Mouse (Mus musculus): ENCODE data around the gene Ager.

Ager gene

DNA sequence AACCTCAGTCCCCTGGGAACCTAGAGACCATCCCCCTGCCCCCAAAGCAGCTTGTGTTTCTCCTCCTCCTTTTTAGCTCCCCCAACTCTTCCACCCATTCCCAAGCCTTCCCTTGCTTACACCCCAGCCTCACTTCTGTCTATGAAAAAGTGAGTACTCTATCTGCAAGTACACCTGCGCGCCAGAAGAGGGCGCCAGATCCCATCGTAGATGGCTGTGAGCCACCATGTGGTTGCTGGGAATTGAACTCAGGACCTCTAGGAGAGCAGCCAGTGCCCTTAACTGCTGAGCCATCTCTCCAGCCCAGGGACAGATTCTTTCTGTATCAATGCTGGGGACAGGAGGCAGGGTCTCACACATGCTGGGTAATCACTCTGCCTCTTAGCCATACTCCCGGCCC is 25.8 kb upstream of the Ager start:
- ChIA-PET CTCF (interaction anchor here (0.5 to 2.2 kb wide), 35 partner anchors 8 to 702 kb away, joined by 3 to 30 read pairs (median 4); partner anchors contain the start of genes Agpat1 (in 2 of the 4), Atf6b (in 2 of the 4), Fkbpl (in 2 of the 4) and BC051142 (in 1 of the 4)), POLR2A (interaction anchor here in 3 of 4 experiments (0.5 to 1.2 kb wide), 16 partner anchors 8 to 456 kb away, joined by 3 to 9 read pairs (median 4); partner anchors contain the start of genes Atf6b (in 1 of the 3), Notch4 (in 1 of the 3) and Pbx2 (in 1 of the 3))

DNA sequence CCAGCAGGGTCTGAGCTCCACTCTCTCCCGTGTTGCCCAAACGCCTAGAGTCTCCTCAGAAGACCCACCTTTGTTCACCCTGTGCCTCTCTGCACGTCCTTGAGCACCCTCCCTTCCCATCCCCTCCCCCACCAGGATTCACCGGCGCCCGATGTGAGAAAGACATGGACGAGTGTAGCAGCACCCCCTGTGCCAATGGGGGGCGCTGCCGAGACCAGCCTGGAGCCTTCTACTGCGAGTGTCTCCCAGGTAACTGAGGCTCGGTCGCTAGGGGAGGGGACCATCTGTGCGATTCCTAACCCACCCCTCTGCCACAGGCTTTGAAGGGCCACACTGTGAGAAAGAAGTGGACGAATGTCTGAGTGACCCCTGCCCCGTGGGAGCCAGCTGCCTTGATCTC is 25.3 kb upstream of the Ager start:
- POLR2A ChIA-PET: interaction anchor here in 3 of 4 experiments (0.5 to 1.2 kb wide), 15 partner anchors 8 to 456 kb away, joined by 3 to 9 read pairs (median 4); partner anchors contain the start of genes Atf6b (in 1 of the 3), Notch4 (in 1 of the 3) and Pbx2 (in 1 of the 3)

DNA sequence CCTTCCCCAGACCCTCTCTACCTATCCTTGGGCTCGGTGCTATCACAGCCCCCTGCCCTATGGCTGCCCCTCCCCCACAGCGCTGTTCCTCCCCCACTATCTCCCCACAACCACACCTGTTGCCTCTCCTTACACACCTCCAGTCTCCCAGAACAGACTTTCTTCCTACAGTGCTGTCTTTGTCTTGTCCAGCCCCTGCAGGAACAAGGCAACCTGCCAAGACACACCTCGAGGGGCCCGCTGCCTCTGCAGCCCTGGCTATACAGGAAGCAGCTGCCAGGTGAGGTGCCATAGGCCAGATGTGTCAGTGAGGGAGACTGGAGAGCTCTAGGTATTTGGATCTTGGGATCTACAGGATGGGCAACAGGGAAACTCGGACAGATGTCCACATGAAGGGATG is 21.1 kb upstream of the Ager start:
- ChIA-PET CTCF (interaction anchor here in 1 of 4 experiments (0.7 kb wide), 1 partner anchor 307 kb away, joined by 4 read pairs; no protein-coding TSS in a partner anchor), POLR2A (interaction anchor here in 2 of 4 experiments (0.7 to 0.9 kb wide), 2 partner anchors 11 to 376 kb away, joined by 3 to 4 read pairs; no protein-coding TSS in a partner anchor)

More for the DNA sequence above, 25.3 kb upstream of the Ager start:
- CTCF ChIA-PET: interaction anchor here (0.5 to 2.2 kb wide), 37 partner anchors 8 to 702 kb away, joined by 3 to 30 read pairs (median 4); partner anchors contain the start of genes Atf6b (in 3 of the 4), Agpat1 (in 2 of the 4), Fkbpl (in 2 of the 4) and BC051142 (in 1 of the 4)

DNA sequence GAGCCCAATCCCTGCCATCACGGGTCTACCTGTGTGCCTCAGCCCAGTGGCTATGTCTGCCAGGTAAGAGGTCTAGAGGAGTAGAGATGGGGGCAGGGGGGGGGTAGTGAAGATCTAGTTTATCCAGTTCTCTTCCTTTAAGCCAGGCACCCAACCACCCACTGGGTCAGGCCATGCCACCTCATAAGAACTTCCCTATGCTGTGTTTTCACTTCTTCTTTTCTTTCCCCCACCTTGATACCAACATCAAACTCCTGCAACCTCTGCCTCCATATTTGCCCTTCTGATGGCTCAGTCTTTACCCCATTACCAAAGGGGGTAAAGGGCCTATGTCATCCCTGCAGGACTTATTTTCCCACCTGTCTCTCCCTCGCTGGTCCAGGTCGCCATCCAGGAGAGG is 19.6 kb upstream of the Ager start:
- CTCF ChIA-PET: no interaction called here
- POLR2A ChIA-PET: no interaction called here

DNA sequence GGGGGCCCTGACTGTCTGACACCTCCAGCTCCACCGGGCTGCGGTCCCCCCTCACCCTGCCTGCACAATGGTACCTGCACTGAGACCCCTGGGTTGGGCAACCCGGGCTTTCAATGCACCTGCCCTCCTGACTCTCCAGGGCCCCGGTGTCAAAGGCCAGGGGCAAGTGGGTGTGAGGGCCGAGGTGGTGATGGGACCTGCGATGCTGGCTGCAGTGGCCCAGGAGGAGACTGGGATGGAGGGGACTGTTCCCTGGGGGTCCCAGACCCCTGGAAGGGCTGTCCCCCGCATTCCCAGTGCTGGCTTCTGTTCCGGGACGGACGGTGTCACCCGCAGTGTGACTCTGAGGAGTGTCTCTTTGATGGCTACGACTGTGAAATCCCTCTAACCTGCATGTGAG is 15.1 kb upstream of the Ager start:
- ChIA-PET CTCF (interaction anchor here in 1 of 4 experiments (0.6 kb wide), 1 partner anchor 579 kb away, joined by 3 read pairs; no protein-coding TSS in a partner anchor), POLR2A (interaction anchor here in 3 of 4 experiments (0.5 to 1.1 kb wide), 3 partner anchors 10 to 18 kb away, joined by 3 to 10 read pairs (median 3); partner anchors contain the start of gene Notch4 (in 2 of the 3))

DNA sequence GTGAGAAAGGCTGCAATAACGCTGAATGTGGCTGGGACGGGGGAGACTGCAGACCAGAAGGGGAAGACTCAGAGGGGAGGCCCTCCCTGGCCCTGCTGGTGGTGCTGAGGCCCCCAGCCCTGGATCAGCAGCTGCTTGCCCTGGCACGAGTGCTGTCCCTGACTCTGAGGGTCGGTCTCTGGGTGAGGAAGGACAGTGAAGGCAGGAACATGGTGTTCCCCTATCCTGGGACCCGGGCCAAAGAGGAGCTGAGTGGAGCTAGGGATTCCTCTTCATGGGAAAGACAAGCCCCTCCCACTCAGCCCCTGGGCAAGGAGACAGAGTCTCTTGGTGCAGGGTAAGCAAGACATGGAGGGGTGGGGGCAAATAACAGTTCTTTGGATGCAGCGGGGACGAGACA is 14.3 kb upstream of the Ager start:
- CTCF ChIA-PET: interaction anchor here in 3 of 4 experiments (0.5 to 1.3 kb wide), 8 partner anchors 9 to 468 kb away, joined by 3 to 7 read pairs (median 4); partner anchors contain the start of genes Notch4 (in 1 of the 3) and Tnxb (in 1 of the 3)
- POLR2A ChIA-PET: interaction anchor here in 2 of 4 experiments (0.6 to 6.1 kb wide), 6 partner anchors 11 to 99 kb away, joined by 3 to 88 read pairs (median 4); partner anchors contain the start of genes Agpat1 (in 1 of the 2), Notch4 (in 1 of the 2) and Rnf5 (in 1 of the 2)

DNA sequence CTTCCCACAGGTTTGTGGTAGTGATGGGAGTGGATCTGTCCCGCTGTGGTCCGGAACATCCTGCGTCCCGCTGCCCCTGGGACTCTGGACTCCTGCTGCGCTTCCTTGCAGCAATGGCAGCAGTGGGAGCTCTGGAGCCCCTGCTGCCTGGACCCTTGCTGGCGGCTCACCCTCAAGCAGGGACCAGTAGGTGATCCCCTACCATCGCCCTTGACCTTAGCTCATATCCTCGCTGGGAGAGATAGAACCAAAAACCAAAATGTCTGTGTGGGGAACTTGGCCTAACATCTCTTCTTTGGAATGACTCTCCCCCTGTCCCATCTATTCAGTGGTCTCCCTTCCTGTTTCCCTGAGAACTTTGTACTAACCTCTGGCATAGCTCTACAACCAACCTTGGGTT is 13.8 kb upstream of the Ager start:
- POLR2A ChIA-PET: interaction anchor here in 2 of 4 experiments (0.6 to 6.1 kb wide), 8 partner anchors 11 to 98 kb away, joined by 3 to 88 read pairs (median 4); partner anchors contain the start of genes Agpat1 (in 1 of the 2), Notch4 (in 1 of the 2) and Rnf5 (in 1 of the 2)
- CTCF ChIA-PET: interaction anchor here in 3 of 4 experiments (0.5 to 1.3 kb wide), 7 partner anchors 9 to 467 kb away, joined by 3 to 7 read pairs (median 4); partner anchors contain the start of genes Notch4 (in 1 of the 3) and Tnxb (in 1 of the 3)

DNA sequence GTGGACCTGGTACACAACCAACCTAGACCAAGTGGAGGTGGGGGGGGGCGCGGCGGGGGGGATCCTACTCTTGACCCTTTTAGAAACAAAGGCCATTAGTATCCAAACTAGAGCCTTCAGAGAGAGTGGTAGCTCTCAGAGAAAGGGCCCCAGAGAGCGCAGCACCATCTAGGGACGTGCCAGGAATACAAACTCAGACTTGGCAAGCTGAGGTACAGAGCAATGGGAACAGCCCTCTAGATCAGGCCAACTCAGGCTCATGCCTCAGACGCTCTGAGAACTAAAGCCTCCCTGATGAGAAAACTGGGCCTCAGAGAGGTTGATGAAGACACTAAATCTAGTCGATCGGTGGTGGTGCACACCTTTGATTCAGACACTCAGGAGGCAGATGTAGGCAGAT is 12.5 kb upstream of the Ager start:
- CTCF ChIA-PET: interaction anchor here in 1 of 4 experiments (1.2 kb wide), 1 partner anchor 34 kb away, joined by 4 read pairs; no protein-coding TSS in a partner anchor
- POLR2A ChIA-PET: interaction anchor here in 3 of 4 experiments (0.6 to 6.1 kb wide), 7 partner anchors 13 to 1251 kb away, joined by 3 to 88 read pairs (median 4); partner anchors contain the start of genes Agpat1 (in 2 of the 3), H2-DMa (in 1 of the 3) and Rnf5 (in 1 of the 3)

DNA sequence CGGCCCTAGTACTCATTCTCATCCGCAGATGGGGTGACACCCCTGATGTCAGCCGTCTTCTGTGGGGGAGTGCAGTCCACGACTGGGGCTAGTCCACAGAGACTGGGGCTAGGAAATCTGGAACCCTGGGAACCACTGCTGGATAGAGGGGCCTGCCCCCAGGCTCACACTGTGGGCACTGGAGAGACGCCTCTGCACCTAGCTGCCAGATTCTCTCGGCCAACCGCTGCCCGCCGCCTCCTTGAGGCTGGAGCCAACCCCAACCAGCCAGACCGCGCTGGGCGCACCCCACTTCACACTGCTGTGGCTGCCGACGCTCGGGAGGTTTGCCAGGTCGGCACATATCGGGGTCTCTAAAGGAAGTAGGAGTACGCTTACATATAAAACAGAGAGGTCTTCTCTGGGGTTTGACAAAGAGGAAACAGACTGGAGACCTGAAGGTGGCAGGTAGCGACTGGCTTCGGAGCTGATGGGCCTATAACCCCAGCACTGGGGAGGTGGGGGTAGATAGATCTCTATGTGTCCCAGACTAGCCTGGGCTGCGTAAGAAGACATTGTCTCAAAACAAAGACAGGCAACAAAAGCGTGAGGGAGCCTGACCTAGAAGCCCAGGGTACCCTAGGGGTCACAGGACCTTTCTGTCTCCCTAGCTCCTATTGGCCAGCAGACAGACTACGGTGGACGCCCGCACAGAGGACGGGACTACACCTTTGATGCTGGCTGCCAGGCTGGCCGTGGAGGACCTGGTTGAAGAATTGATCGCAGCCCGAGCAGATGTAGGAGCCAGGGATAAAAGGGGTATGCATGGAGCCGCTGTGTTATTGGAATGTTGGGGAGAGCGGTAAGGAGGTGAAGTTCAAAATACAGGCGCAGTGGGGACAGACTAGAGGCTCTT is 11.5 kb upstream of the Ager start:
- POLR2A ChIA-PET: interaction anchor here (0.6 to 7.2 kb wide), 16 partner anchors 9 to 646 kb away, joined by 3 to 102 read pairs (median 4); partner anchors contain the start of genes Rnf5 (in 3 of the 4), Agpat1 (in 2 of the 4), Fkbpl (in 2 of the 4) and Ager (in 1 of the 4)
- CTCF ChIA-PET: interaction anchor here in 3 of 4 experiments (0.5 to 1.4 kb wide), 4 partner anchors 33 to 326 kb away, joined by 3 to 6 read pairs (median 4); no protein-coding TSS in a partner anchor

DNA sequence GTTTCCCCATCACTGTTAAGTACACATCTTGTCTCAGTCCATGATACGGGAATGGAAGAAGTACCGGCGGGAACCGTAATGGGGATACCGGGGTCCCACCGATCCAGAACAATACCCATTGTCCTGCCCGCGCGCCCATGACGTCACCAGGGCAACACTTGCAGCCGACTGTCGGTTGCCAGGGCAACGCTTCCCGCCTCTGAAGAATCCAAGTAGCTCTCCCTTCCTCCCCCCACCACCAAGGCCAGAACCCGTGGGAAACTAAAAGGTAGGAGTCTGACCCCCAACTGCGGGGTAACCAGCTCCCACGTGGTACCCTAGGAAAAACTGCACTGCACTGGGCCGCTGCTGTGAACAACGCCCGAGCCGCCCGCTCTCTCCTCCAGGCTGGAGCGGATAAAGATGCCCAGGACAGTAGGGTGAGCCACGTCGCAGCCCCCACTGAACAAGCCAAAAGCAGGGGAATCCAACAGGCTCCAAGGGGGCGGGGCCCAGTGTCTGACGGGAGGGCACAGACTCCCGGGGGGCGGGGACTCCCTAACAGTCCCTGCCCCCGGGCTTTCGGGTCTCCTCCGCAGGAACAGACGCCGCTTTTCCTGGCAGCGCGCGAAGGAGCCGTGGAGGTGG is 10.8 kb upstream of the Ager start:
- ChIA-PET POLR2A (interaction anchor here (0.7 to 7.2 kb wide), 16 partner anchors 8 to 647 kb away, joined by 3 to 102 read pairs (median 4); partner anchors contain the start of genes Agpat1 (in 2 of the 4), Fkbpl (in 2 of the 4), Rnf5 (in 2 of the 4) and Ager (in 1 of the 4)), CTCF (interaction anchor here in 2 of 4 experiments (0.7 to 1.7 kb wide), 4 partner anchors 15 to 37 kb away, joined by 3 to 6 read pairs (median 4); no protein-coding TSS in a partner anchor)

DNA sequence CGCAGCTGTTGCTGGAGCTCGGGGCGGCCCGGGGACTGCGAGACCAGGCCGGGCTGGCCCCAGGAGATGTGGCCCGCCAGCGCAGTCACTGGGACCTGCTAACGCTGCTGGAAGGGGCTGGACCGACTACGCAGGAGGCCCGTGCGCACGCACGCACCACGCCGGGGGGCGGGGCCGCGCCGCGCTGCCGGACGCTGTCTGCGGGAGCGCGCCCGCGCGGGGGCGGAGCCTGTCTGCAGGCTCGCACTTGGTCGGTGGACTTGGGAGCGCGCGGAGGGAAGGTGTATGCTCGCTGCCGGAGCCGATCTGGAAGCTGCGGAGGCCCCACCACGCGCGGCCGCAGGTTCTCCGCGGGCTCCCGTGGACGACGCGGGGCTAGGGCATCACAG is 10.2 kb upstream of the Ager start:
- CTCF ChIA-PET: interaction anchor here in 1 of 4 experiments (1.0 to 1.7 kb wide), 2 partner anchors 15 to 32 kb away, joined by 4 to 5 read pairs; no protein-coding TSS in a partner anchor
- POLR2A ChIA-PET: interaction anchor here in 3 of 4 experiments (0.5 to 7.2 kb wide), 18 partner anchors 8 to 468 kb away, joined by 3 to 102 read pairs (median 4); partner anchors contain the start of genes Ager (in 2 of the 3), Agpat1 (in 2 of the 3), Rnf5 (in 2 of the 3) and Fkbpl (in 1 of the 3)

DNA sequence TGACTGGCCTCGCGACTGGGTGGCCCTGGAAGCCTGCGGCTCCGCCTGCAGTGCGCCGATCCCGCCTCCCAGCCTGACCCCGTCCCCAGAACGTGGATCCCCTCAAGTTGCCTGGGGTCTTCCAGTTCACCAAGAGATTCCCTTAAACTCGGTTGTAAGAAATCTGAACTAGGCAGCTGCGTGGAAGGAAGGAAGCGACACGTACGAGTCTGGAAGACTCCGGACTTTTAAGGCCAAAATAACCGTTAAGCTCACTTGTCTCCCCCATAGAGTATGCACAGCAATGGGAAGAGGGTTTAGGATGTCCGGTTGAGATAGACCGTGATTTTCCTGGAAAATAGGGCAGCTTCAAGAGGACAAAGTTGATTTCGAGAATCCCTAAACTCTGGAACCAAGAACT is 9.8 kb upstream of the Ager start:
- POLR2A ChIA-PET: interaction anchor here in 2 of 4 experiments (0.5 to 7.2 kb wide), 17 partner anchors 8 to 469 kb away, joined by 3 to 102 read pairs (median 3); partner anchors contain the start of genes Ager (in 2 of the 2), Agpat1 (in 2 of the 2), H2-DMa (in 2 of the 2) and Rnf5 (in 2 of the 2)
- CTCF ChIA-PET: interaction anchor here in 1 of 4 experiments (1.0 to 1.7 kb wide), 2 partner anchors 16 to 31 kb away, joined by 4 to 5 read pairs; no protein-coding TSS in a partner anchor

DNA sequence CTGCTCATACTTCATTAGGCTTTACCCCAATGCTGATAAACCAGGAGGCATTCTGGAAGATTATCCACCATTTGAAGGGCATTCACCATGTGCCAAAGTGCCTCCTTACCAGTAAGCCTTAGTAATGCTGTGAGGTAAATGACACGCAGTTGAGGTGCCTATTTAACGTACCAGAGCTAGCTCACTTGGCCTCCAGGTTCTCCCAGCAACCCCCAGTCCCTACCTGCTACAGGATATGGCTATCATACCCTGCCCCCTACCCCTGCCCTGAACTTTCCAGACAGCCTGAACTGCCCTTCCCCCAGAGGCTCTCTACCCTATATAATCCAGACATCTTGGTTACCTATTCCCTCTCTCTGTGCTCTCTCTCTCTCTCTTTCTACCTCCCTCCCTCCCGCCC is 8.9 kb upstream of the Ager start:
- ChIA-PET CTCF (interaction anchor here in 1 of 4 experiments (1.3 kb wide), 1 partner anchor 31 kb away, joined by 5 read pairs; no protein-coding TSS in a partner anchor), POLR2A (interaction anchor here in 3 of 4 experiments (0.7 to 7.2 kb wide), 14 partner anchors 10 to 633 kb away, joined by 3 to 102 read pairs (median 4); partner anchors contain the start of genes Ager (in 2 of the 3), Agpat1 (in 2 of the 3), Rnf5 (in 2 of the 3) and Atf6b (in 1 of the 3))

DNA sequence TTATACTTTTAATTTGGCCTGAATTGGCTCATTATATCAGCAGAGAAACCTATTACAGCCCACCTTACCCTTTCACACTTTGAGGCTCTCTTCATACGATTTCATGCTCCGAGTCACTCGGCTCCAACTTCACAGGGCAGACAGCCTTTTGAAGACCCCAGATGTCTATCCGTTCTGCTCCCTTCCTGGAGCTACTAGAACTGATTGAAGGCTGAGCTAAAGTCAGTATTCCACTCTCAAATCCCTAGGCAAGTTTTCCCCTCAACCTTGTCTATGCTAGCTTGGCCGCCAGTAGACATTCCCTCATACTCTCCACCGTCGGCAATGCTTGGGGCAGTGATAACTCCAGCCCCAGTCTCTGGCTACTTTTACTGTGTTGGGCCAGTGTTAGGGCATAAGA is 8.5 kb upstream of the Ager start:
- ChIA-PET POLR2A (interaction anchor here (0.7 to 7.2 kb wide), 18 partner anchors 10 to 633 kb away, joined by 3 to 102 read pairs (median 6); partner anchors contain the start of genes Agpat1 (in 3 of the 4), Rnf5 (in 3 of the 4), Ager (in 2 of the 4) and H2-DMa (in 2 of the 4)), CTCF (interaction anchor here in 3 of 4 experiments (0.6 to 2.2 kb wide), 6 partner anchors 15 to 110 kb away, joined by 3 to 12 read pairs (median 4); partner anchors contain the start of gene Agpat1 (in 1 of the 3))

DNA sequence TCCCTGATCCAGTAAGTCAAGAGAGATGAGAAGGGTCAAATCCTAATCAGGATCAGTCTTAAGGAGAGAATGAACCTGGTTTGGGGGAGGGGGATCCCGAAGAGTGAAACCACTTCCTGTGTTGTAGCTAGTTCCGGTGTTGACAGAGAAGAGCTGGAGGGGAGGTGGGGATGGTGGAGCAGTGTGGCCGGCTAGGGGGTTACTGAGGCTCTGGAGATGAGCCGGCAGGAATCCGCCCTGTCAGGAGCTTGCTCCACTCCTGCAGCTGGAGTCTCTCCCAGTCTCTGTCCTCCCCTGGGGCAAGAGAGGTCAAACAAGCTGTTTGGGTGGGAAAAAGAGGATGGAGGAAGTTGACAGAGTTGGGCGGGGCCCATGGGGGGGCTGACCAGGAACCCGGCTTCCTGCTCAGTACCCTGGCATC is 8.0 kb upstream of the Ager start, which contains the start of gene Gpsm3:
TSS of gene Gpsm3 (plus strand) at position 126 of the 421 bp plus-strand sequence.
- POLR2A ChIA-PET: interaction anchor here (0.6 to 7.2 kb wide), 22 partner anchors 9 to 829 kb away, joined by 3 to 102 read pairs (median 4); partner anchors contain the start of genes Agpat1 (in 4 of the 4), Rnf5 (in 3 of the 4), Ager (in 2 of the 4) and Notch4 (in 2 of the 4)

More for the DNA sequence above, 8.0 kb upstream of the Ager start, which contains the start of gene Gpsm3:
- CTCF ChIA-PET: interaction anchor here in 3 of 4 experiments (0.5 to 2.2 kb wide), 12 partner anchors 13 to 109 kb away, joined by 3 to 12 read pairs (median 5); partner anchors contain the start of genes Agpat1 (in 2 of the 3) and Atf6b (in 1 of the 3)
